Comparison of ENCODE assay signal across 17 mouse cellular contexts in genomic region chr13:43267216-43267615, GRCm38 (mm10).
"Had no signal": no experiment of that assay in that cellular context is flagged by ENCODE, and none has a peak within 500 bp of the region (broad histone marks: within the 10 kb centered on the region; RNA-seq: fewer than 3 reads in every experiment).

No protein-coding gene starts in this region.

- H3K4me1 ChIP-seq: stomach, embryonic 15.5 days had no signal

- H3K36me3 ChIP-seq: liver, embryonic 13.5 days; liver, embryonic 15.5 days; lung, embryonic 15.5 days; midbrain, embryonic 12.5 days; midbrain, embryonic 15.5 days; neural tube, embryonic 12.5 days; stomach, embryonic 15.5 days had no signal

- H3K27ac ChIP-seq: liver, embryonic 13.5 days; liver, embryonic 15.5 days; lung, embryonic 15.5 days; macrophage; midbrain, embryonic 12.5 days; midbrain, embryonic 15.5 days; neural tube, embryonic 12.5 days; stomach, embryonic 15.5 days; stomach, postnatal 0 days had no signal

- ATAC-seq: liver, postnatal 0 days; lung, postnatal 0 days; midbrain, embryonic 15.5 days had no signal

- H3K4me3 ChIP-seq: liver, embryonic 13.5 days; liver, embryonic 15.5 days; lung, embryonic 15.5 days; midbrain, embryonic 12.5 days; midbrain, embryonic 15.5 days; neural tube, embryonic 12.5 days; stomach, embryonic 15.5 days had no signal

- H3K27me3 ChIP-seq: liver, embryonic 15.5 days; lung, embryonic 15.5 days; midbrain, embryonic 15.5 days; neural tube, embryonic 12.5 days; stomach, embryonic 15.5 days had no signal

- DNase-seq: liver, embryonic 13.5 days; liver, postnatal 0 days; lung, adult 2 months; lung, postnatal 14 days; lung, postnatal 36 days; right cerebral cortex, postnatal 25 days; thymus, postnatal 14 days; thymus, postnatal 36 days had no signal

- H3K9me3 ChIP-seq: liver, embryonic 13.5 days; liver, embryonic 15.5 days; lung, embryonic 15.5 days; midbrain, embryonic 12.5 days; midbrain, embryonic 15.5 days; neural tube, embryonic 12.5 days; stomach, embryonic 15.5 days had no signal
